Mouse (Mus musculus) midbrain, embryonic 12.5 days (tissue): ENCODE results near the gene Tmem151a. TPM values are rescaled to one million over a fixed set of nuclear protein-coding genes. Genes with fewer than 3 reads are reported as not detected.

Experiments
- ATAC-seq: fragments of 200-750 bp; cut with Nextera tagmentation; 2 replicates; pipeline ENCODE4 v1.8.0; 2017; ENCODE audit warnings: low read depth, moderate TSS enrichment, moderate library complexity; ENCODE audit not compliant: low FRiP score
- H3K27ac ChIP-seq: fragments of 300-500 bp; sonication (generic); replicated peaks from 2 replicates; pipeline ENCODE4 v1.5.1; 2016; ENCODE audit warnings: mild to moderate bottlenecking
- H3K27me3 ChIP-seq: fragments of 300-500 bp; sonication (generic); 2 replicates; pipeline ENCODE4 v1.6.1; 2016; ENCODE audit warnings: mild to moderate bottlenecking
- H3K36me3 ChIP-seq: fragments of 300-500 bp; sonication (generic); 2 replicates; pipeline ENCODE4 v1.6.1; 2016
- H3K4me1 ChIP-seq: fragments of 300-500 bp; sonication (generic); 2 replicates; pipeline ENCODE4 v1.6.1; 2016
- H3K4me2 ChIP-seq: fragments of 300-500 bp; sonication (generic); replicated peaks from 2 replicates; pipeline ENCODE4 v1.6.1; 2016; ENCODE audit warnings: mild to moderate bottlenecking, moderate library complexity
- H3K4me3 ChIP-seq: fragments of 300-500 bp; sonication (generic); 2 replicates; pipeline ENCODE4 v1.5.1; 2016; ENCODE audit warnings: mild to moderate bottlenecking
- H3K9ac ChIP-seq: fragments of 300-500 bp; sonication (generic); replicated peaks from 2 replicates; pipeline ENCODE4 v1.6.1; 2016; ENCODE audit warnings: mild to moderate bottlenecking, moderate library complexity
- H3K9me3 ChIP-seq: fragments of 300-500 bp; sonication (generic); 2 replicates; pipeline ENCODE4 v1.6.1; 2016; ENCODE audit warnings: mild to moderate bottlenecking
- WGBS: fragments of 180-500 bp; shearing (Covaris S2); methylation state at CpG from one replicate; pipeline ENCODE4 v1.1.7; 2016; 5-methylcytosine and 5-hydroxymethylcytosine counted together
- polyA plus RNA-seq: library from polyadenylated mRNA; unstranded; fragments of >200 nt; fragmentation: Nextera tagmentation; extraction: Ambion mirVana; gene quantifications from 2 replicates; pipeline ENCODE4 v1.2.1, GENCODE M21; 2016

The Tmem151a gene
- polyA plus RNA-seq, 1 experiment from 2014 or later = 2.0 TPM

- H3K27ac ChIP-seq = 0 out of 2 replicates have a peak overlapping the region, but pooled peaks have one; percentile 4
- H3K4me3 ChIP-seq = no peak overlapping the region
- no peaks in the 10 kb centered on the region for H3K9me3 ChIP-seq
- H3K4me1 ChIP-seq = peaks cover 18% of the 10 kb centered on the region
- no peak for ATAC-seq
- H3K9ac ChIP-seq = 0 out of 2 replicates have a peak overlapping the region, but pooled peaks have one; percentile 4
- H3K4me2 ChIP-seq = no peak overlapping the region
- peaks cover 69% of the 10 kb centered on the region for H3K36me3 ChIP-seq
- no peaks in the 10 kb centered on the region for H3K27me3 ChIP-seq
- 19% methylated on average over 5 of the region's 5 CpGs for WGBS
These were observed 22.9 kb upstream of the Tmem151a start for GRCm38 (mm10) chr19:5108271-5108575.

GRCm38 (mm10) chr19:5107556-5108270, 22.4 kb upstream of the Tmem151a start:
- Histone ChIP-seq H3K36me3 (peaks cover 69% of the 10 kb centered on the region), H3K27ac (peak overlapping the region; percentile 4; the same call in 1 of the 2 replicates), H3K9me3 (no peaks in the 10 kb centered on the region), H3K27me3 (no peaks in the 10 kb centered on the region), H3K4me3 (no peak overlapping the region), H3K4me2 (no peak overlapping the region), H3K9ac (0 out of 2 replicates have a peak overlapping the region, but pooled peaks have one; percentile 4), H3K4me1 (peaks cover 18% of the 10 kb centered on the region)
- WGBS = 73% methylated on average over 18 of the region's 18 CpGs
- peak; percentile 14; the same call in 1 of the 2 replicates for ATAC-seq

GRCm38 (mm10) chr19:5106731-5107191, 21.4 kb upstream of the Tmem151a start, which contains the start of gene Rab1b:
TSS of gene Rab1b (minus strand) at chr19:5107072.
- Histone ChIP-seq H3K4me2 (peak within 1 kb of the TSS; percentile 82), H3K36me3 (peaks cover 70% of the 10 kb centered on the region), H3K27ac (peak within 1 kb of the TSS; percentile 93), H3K27me3 (no peaks in the 10 kb centered on the region), H3K9ac (peak within 1 kb of the TSS; percentile 78), H3K4me1 (peaks cover 18% of the 10 kb centered on the region), H3K4me3 (peak within 1 kb of the TSS; percentile 54), H3K9me3 (no peaks in the 10 kb centered on the region)
- WGBS = 0% methylated on average over 46 of the region's 46 CpGs
- ATAC-seq = peak; percentile 92

GRCm38 (mm10) chr19:5106074-5106473, 20.7 kb upstream of the Tmem151a start:
- H3K27me3 ChIP-seq = no peaks in the 10 kb centered on the region
- H3K36me3 ChIP-seq = peaks cover 69% of the 10 kb centered on the region
- ATAC-seq = no peak
- H3K4me1 ChIP-seq = peaks cover 18% of the 10 kb centered on the region
- no peaks in the 10 kb centered on the region for H3K9me3 ChIP-seq
- peak overlapping the region; percentile 93 for H3K27ac ChIP-seq
- peak overlapping the region; percentile 82 for H3K4me2 ChIP-seq
- WGBS = 27% methylated on average over 9 of the region's 9 CpGs
- H3K9ac ChIP-seq = peak overlapping the region; percentile 78
- H3K4me3 ChIP-seq = peak overlapping the region; percentile 54

- 3% methylated on average over 43 of the region's 48 CpGs for WGBS
- H3K4me1 ChIP-seq = peaks cover 59% of the 10 kb centered on the region
- H3K36me3 ChIP-seq = peaks cover 45% of the 10 kb centered on the region
- peak within 1 kb of the TSS; percentile 78 for H3K4me3 ChIP-seq
- peak within 1 kb of the TSS; percentile 98 for H3K9ac ChIP-seq
- no peaks in the 10 kb centered on the region for H3K9me3 ChIP-seq
- peak; percentile 59 for ATAC-seq
- no peaks in the 10 kb centered on the region for H3K27me3 ChIP-seq
- peak within 1 kb of the TSS; percentile 93 for H3K27ac ChIP-seq
- peak within 1 kb of the TSS; percentile 93 for H3K4me2 ChIP-seq
These were observed 13.2 kb upstream of the Tmem151a start, which contains the start of gene Cnih2 for GRCm38 (mm10) chr19:5098363-5099143. TSS of gene Cnih2 (minus strand) at chr19:5098521.

GRCm38 (mm10) chr19:5097521-5098362, 12.4 kb upstream of the Tmem151a start:
- Histone ChIP-seq H3K36me3 (peaks cover 45% of the 10 kb centered on the region), H3K4me3 (peak overlapping the region; percentile 78), H3K9me3 (no peaks in the 10 kb centered on the region), H3K4me2 (peak overlapping the region; percentile 93), H3K27ac (peak overlapping the region; percentile 93), H3K9ac (peak overlapping the region; percentile 98), H3K4me1 (peaks cover 66% of the 10 kb centered on the region), H3K27me3 (no peaks in the 10 kb centered on the region)
- ATAC-seq = peak; percentile 8
- 3% methylated on average over 28 of the region's 31 CpGs for WGBS

- Histone ChIP-seq H3K4me3 (peak overlapping the region; percentile 78), H3K27me3 (no peaks in the 10 kb centered on the region), H3K36me3 (peaks cover 44% of the 10 kb centered on the region), H3K4me1 (peaks cover 66% of the 10 kb centered on the region), H3K9ac (peak overlapping the region; percentile 98), H3K27ac (peak overlapping the region; percentile 93), H3K9me3 (no peaks in the 10 kb centered on the region), H3K4me2 (peak overlapping the region; percentile 93)
- no peak for ATAC-seq
- 4% methylated on average over 9 of the region's 9 CpGs for WGBS
These were observed 10.7 kb upstream of the Tmem151a start for GRCm38 (mm10) chr19:5095887-5096474.

GRCm38 (mm10) chr19:5094746-5095417, 9.6 kb upstream of the Tmem151a start:
- no peak; the same call in none of the 2 replicates for ATAC-seq
- Histone ChIP-seq H3K27ac (peak overlapping the region; percentile 93), H3K9ac (peak overlapping the region; percentile 32), H3K4me1 (peaks cover 66% of the 10 kb centered on the region), H3K9me3 (no peaks in the 10 kb centered on the region), H3K36me3 (peaks cover 41% of the 10 kb centered on the region), H3K4me2 (peak overlapping the region; percentile 93), H3K4me3 (peak overlapping the region; percentile 78), H3K27me3 (no peaks in the 10 kb centered on the region)
- 33% methylated on average over 11 of the region's 11 CpGs for WGBS

- WGBS = 0% methylated on average over 21 of the region's 21 CpGs
- H3K4me2 ChIP-seq = peak overlapping the region; percentile 93
These were observed 8.9 kb upstream of the Tmem151a start for GRCm38 (mm10) chr19:5094243-5094632.

GRCm38 (mm10) chr19:5093481-5094242, 8.3 kb upstream of the Tmem151a start:
- 71% methylated on average over 12 of the region's 12 CpGs for WGBS
- peaks cover 64% of the 10 kb centered on the region for H3K4me1 ChIP-seq
- peak overlapping the region; percentile 32 for H3K9ac ChIP-seq
- peak overlapping the region; percentile 78 for H3K4me3 ChIP-seq
- no peaks in the 10 kb centered on the region for H3K9me3 ChIP-seq
- H3K27ac ChIP-seq = peak overlapping the region; percentile 93
- no peak; the same call in 1 of the 2 replicates for ATAC-seq
- no peaks in the 10 kb centered on the region for H3K27me3 ChIP-seq
- peak overlapping the region; percentile 93 for H3K4me2 ChIP-seq
- H3K36me3 ChIP-seq = peaks cover 36% of the 10 kb centered on the region

More at GRCm38 (mm10) chr19:5094243-5094632, 8.9 kb upstream of the Tmem151a start:
- Histone ChIP-seq H3K27me3 (no peaks in the 10 kb centered on the region), H3K9ac (peak overlapping the region; percentile 32), H3K9me3 (no peaks in the 10 kb centered on the region), H3K4me1 (peaks cover 64% of the 10 kb centered on the region), H3K4me3 (peak overlapping the region; percentile 78), H3K27ac (peak overlapping the region; percentile 93), H3K36me3 (peaks cover 36% of the 10 kb centered on the region)
- ATAC-seq = peak; percentile 68
